Mouse (Mus musculus) liver, embryonic 14.5 days (tissue): Measurements from ENCODE around the gene Pcca. TPM values are rescaled to one million over a fixed set of nuclear protein-coding genes. Genes with fewer than 3 reads are reported as not detected.

Source experiments
- ATAC-seq: fragments of 200-750 bp; cut with Nextera tagmentation; 2 replicates; pipeline ENCODE4 v1.8.0; 2017; ENCODE audit warnings: moderate number of reproducible peaks, mild to moderate bottlenecking, moderate library complexity; ENCODE audit not compliant: insufficient read depth
- DNase-seq, 3 experiments: peaks; one replicate each; pipeline ENCODE4 v3.0.0-alpha.2; 2012 to 2013; ENCODE audit warnings: low read depth in 3 of 3, low spot score in 3 of 3
- H3K27ac ChIP-seq: fragments of 300-500 bp; sonication (generic); 2 replicates; pipeline ENCODE4 v1.5.1; 2014; ENCODE audit warnings: moderate library complexity, mild to moderate bottlenecking, control low read depth, inconsistent platforms
- H3K27me3 ChIP-seq: fragments of 300-500 bp; sonication (generic); 2 replicates; pipeline ENCODE4 v1.6.1; 2014; ENCODE audit warnings: mild to moderate bottlenecking, low read length, moderate library complexity; ENCODE audit not compliant: control insufficient read depth, insufficient read depth
- H3K36me3 ChIP-seq: fragments of 300-500 bp; sonication (generic); replicated peaks from 2 replicates; pipeline ENCODE4 v1.6.1; 2014; ENCODE audit warnings: low read depth; ENCODE audit not compliant: control insufficient read depth, insufficient read depth
- H3K4me1 ChIP-seq, 2 experiments: fragments of 200-500 bp in 1 of 2; fragments of 300-500 bp in 1 of 2; sonication (generic) in 1 of 2; replicated peaks; 2 replicates each; pipeline ENCODE4 v1.6.1; 2012 to 2014; ENCODE audit warnings: antibody characterized with exemption in 1 of 2, inconsistent platforms in 1 of 2, low read length in 1 of 2; ENCODE audit not compliant: control insufficient read depth in 2 of 2, insufficient read depth in 2 of 2
- H3K4me2 ChIP-seq: fragments of 300-500 bp; sonication (generic); 2 replicates; pipeline ENCODE4 v1.6.1; 2014; ENCODE audit warnings: low read depth, mild to moderate bottlenecking, control low read depth, moderate library complexity
- H3K4me3 ChIP-seq, 2 experiments: fragments of 200-500 bp in 1 of 2; fragments of 300-500 bp in 1 of 2; sonication (generic) in 1 of 2; 2 replicates each; pipeline ENCODE4 v1.5.1; 2012 to 2014; ENCODE audit warnings: low read depth in 2 of 2, low read length in 2 of 2, mild to moderate bottlenecking in 2 of 2, control low read depth in 1 of 2, inconsistent platforms in 1 of 2, moderate library complexity in 1 of 2; ENCODE audit not compliant: insufficient read depth in 1 of 2
- H3K9ac ChIP-seq: fragments of 300-500 bp; sonication (generic); replicated peaks from 2 replicates; pipeline ENCODE4 v1.6.1; 2014; ENCODE audit warnings: mild to moderate bottlenecking, control low read depth, moderate library complexity
- H3K9me3 ChIP-seq: fragments of 300-500 bp; sonication (generic); 2 replicates; pipeline ENCODE4 v1.6.1; 2016; ENCODE audit warnings: low read length, mixed read lengths; ENCODE audit not compliant: control insufficient read depth
- CTCF ChIP-seq: IDR thresholded peaks from 2 replicates; pipeline ENCODE4 v1.5.1; 2016; ENCODE audit warnings: antibody characterized with exemption, low read depth, control low read depth
- EP300 ChIP-seq: IDR thresholded peaks from 2 replicates; pipeline ENCODE4 v1.6.1; 2016; ENCODE audit warnings: antibody characterized with exemption, low read depth
- WGBS: fragments of 180-500 bp; shearing (Covaris S2); extraction: QIAGEN DNeasy Blood & Tissue Kit; methylation state at CpG from one replicate; pipeline ENCODE4 v1.1.7; 2014; ENCODE audit not compliant: insufficient replicate concordance; 5-methylcytosine and 5-hydroxymethylcytosine counted together
- polyA plus RNA-seq, 2 experiments: library from polyadenylated mRNA; depleted of rRNA in 1 of 2; stranded (reverse) in 1 of 2; unstranded in 1 of 2; fragments of >200 nt; fragmentation: Nextera tagmentation in 1 of 2; extraction: Ambion mirVana in 1 of 2; gene quantifications; 2 replicates each; pipeline versions ENCODE4 v1.2.1 to v1.2.3; 2012 to 2014

The Pcca gene
- polyA plus RNA-seq, 2 experiments = 8.9 to 9.8 TPM

DNA sequence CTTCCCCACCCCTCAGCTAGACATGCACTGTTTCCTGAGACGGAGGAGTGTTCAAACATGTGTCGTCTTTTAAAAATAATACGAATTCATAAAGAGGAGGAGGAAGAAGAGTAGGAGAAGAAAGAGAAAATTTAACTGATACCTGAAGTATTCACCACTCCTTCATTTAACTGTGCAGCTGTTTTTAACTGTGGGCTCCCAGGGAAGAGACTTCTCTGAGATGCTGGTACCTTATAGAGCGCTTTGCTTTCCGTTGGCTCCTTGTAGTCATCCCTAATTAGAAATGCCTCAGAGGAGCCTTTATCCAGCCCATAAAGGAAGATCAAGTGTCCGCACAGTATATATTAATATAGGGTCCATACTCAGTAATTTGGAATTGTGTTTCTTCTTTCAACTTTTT lies 42.6 kb upstream of the Pcca start:
- H3K9ac ChIP-seq = no peak overlapping the region
- H3K36me3 ChIP-seq = no peaks in the 10 kb centered on the region
- DNase-seq (no peak), ATAC-seq (no peak)
- WGBS = 59% methylated on average over 6 of the region's 6 CpGs
- TF ChIP-seq EP300 (no peak), CTCF (no peak)
- H3K4me1 ChIP-seq = no peaks in the 10 kb centered on the region
- no peak overlapping the region for H3K27ac ChIP-seq
- peaks cover 49% of the 10 kb centered on the region for H3K27me3 ChIP-seq
- no peaks in the 10 kb centered on the region for H3K9me3 ChIP-seq
- H3K4me2 ChIP-seq = no peak overlapping the region
- no peak overlapping the region for H3K4me3 ChIP-seq

- Histone ChIP-seq H3K27me3 (peaks cover 45% of the 10 kb centered on the region), H3K4me2 (no peak overlapping the region), H3K4me3 (no peak overlapping the region), H3K27ac (no peak overlapping the region), H3K9me3 (no peaks in the 10 kb centered on the region), H3K4me1 (no peaks in the 10 kb centered on the region), H3K9ac (no peak overlapping the region), H3K36me3 (no peaks in the 10 kb centered on the region)
- WGBS = 53% methylated on average over 1 of the region's 1 CpGs
- no peak for TF ChIP-seq EP300
- TF ChIP-seq CTCF = no peak
- DNase-seq (no peak), ATAC-seq (no peak)
Observed at GRCm38 (mm10) chr14:122492015-122492414, 42.1 kb upstream of the Pcca start.

- TF ChIP-seq EP300 (no peak), CTCF (0 out of 2 replicates have a peak, but pooled peaks have one; percentile 13)
- H3K27me3 ChIP-seq = no peaks in the 10 kb centered on the region
- H3K4me2 ChIP-seq = no peak overlapping the region
- H3K4me1 ChIP-seq = no peaks in the 10 kb centered on the region
- no peak overlapping the region for H3K9ac ChIP-seq
- no peak overlapping the region for H3K4me3 ChIP-seq
- WGBS = 17% methylated on average over 2 of the region's 2 CpGs
- no peak overlapping the region for H3K27ac ChIP-seq
- ATAC-seq (no peak), DNase-seq (no peak)
- H3K36me3 ChIP-seq = no peaks in the 10 kb centered on the region
- H3K9me3 ChIP-seq = no peaks in the 10 kb centered on the region
Observed at GRCm38 (mm10) chr14:122509058-122509457, 25.1 kb upstream of the Pcca start.

DNA sequence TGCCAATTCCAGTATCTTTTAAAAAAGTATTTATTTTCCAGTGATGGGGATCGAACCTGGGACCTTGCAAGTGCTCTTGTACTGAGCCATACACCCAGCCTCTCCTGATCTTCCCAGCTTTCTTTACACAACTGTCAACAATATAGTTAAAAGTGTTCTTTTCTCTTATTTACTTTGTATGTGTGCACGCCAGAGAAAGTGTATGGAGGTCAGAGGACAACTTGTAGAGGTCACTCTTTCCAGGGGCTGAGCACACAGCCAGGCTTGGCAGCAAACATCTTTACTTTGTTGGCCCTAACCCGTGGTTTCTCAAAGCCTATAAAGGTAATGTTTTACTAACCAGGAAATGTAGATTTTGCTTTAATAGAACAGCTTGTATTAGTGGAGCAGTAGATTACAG lies 22.6 kb upstream of the Pcca start:
- Histone ChIP-seq H3K9me3 (no peaks in the 10 kb centered on the region), H3K4me3 (no peak overlapping the region), H3K36me3 (no peaks in the 10 kb centered on the region), H3K4me2 (no peak overlapping the region), H3K27ac (no peak overlapping the region), H3K9ac (no peak overlapping the region), H3K4me1 (no peaks in the 10 kb centered on the region), H3K27me3 (no peaks in the 10 kb centered on the region)
- 39% methylated on average over 3 of the region's 3 CpGs for WGBS
- TF ChIP-seq CTCF (no peak), EP300 (no peak)
- DNase-seq = peak in 1 of 3 experiments; percentile 5
- ATAC-seq = no peak

DNA sequence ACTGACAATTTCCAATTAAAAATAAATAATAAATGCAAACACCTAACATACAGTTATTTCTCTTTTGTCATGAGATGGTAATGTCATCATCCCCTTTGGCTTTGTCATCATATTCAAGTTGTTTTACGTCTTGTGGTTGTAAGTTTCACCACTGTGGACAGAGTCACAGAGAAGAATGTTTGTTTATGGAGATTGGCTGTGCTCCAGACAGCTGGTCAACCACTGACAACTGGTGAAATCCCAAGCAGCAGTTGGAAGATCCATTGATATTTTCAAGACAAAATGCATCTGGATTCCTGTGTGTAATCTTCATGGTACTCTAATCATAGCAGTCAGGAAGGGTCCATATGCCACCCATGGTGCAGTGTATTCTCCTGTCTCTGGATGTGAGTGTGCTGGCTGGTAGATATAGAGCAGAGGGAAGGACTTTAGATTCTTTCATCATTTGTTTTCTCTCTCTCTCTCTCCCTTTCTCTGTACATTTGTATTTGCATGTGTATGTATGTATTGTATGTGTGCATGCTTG lies 20.6 kb upstream of the Pcca start:
- ATAC-seq = no peak
- Histone ChIP-seq H3K27me3 (no peaks in the 10 kb centered on the region), H3K9me3 (no peaks in the 10 kb centered on the region), H3K36me3 (no peaks in the 10 kb centered on the region), H3K9ac (no peak overlapping the region), H3K4me3 (no peak overlapping the region), H3K27ac (no peak overlapping the region), H3K4me1 (no peaks in the 10 kb centered on the region), H3K4me2 (no peak overlapping the region)
- 39% methylated on average over 1 of the region's 1 CpGs for WGBS
- TF ChIP-seq CTCF (no peak), EP300 (no peak)
- no peak for DNase-seq
